Comparison of ENCODE assay signal across 12 mouse cellular contexts in genomic region chr6:29637397-29638373, GRCm38 (mm10).
"Had no signal": no experiment of that assay in that cellular context is flagged by ENCODE, and none has a peak within 500 bp of the region (broad histone marks: within the 10 kb centered on the region; RNA-seq: fewer than 3 reads in every experiment).

No protein-coding gene starts in this region.

- H3K4me1 ChIP-seq: liver, embryonic 13.5 days; midbrain, embryonic 15.5 days had no signal

- H3K9ac ChIP-seq: limb, embryonic 12.5 days; liver, embryonic 13.5 days; midbrain, embryonic 15.5 days; neural tube, embryonic 13.5 days had no signal

- H3K27me3 ChIP-seq: neural tube, embryonic 13.5 days had no signal

- H3K9me3 ChIP-seq: liver, embryonic 13.5 days; midbrain, embryonic 15.5 days had no signal

- H3K4me3 ChIP-seq: limb, embryonic 12.5 days; liver, embryonic 13.5 days; midbrain, embryonic 15.5 days; neural tube, embryonic 13.5 days had no signal

- H3K36me3 ChIP-seq: limb, embryonic 12.5 days; liver, embryonic 13.5 days; midbrain, embryonic 15.5 days; neural tube, embryonic 13.5 days had no signal

- DNase-seq: kidney, adult 8-10 months; kidney, postnatal 25 days; liver; liver, embryonic 13.5 days; lung, adult 2 months; lung, postnatal 36 days; right cerebral cortex, postnatal 14 days had no signal

- H3K4me2 ChIP-seq: limb, embryonic 12.5 days; liver, embryonic 13.5 days; midbrain, embryonic 15.5 days; neural tube, embryonic 13.5 days had no signal

- H3K27ac ChIP-seq: limb, embryonic 12.5 days; liver, embryonic 13.5 days; midbrain, embryonic 15.5 days; neural tube, embryonic 13.5 days had no signal

- ATAC-seq: intestine, embryonic 16.5 days; lung, postnatal 0 days; midbrain, embryonic 15.5 days had no signal
